Mouse (Mus musculus): ENCODE measurements around the gene Tacr2. TPM values are rescaled to one million over a fixed set of nuclear protein-coding genes. Genes with fewer than 3 reads are reported as not detected.
A peak's percentile ranks its signal among the peaks of the same experiment; 100 is the strongest.

Tacr2 gene
- polyA plus RNA-seq (2012; rRNA removed): 0.58 TPM in 1 of 2 replicates, not detected in the other

GRCm38 (mm10) chr10:62252000-62252488 is at the start of gene Tacr2:
Gene Tacr2 (plus strand): TSS chr10:62252438.
- 69% methylated on average over 12 of the region's 12 CpGs for WGBS
- TF ChIP-seq POLR2A (IDR thresholded peaks at IDR 0.05; ENCODE audit: low read depth, low read length): no peak
- no peak for TF ChIP-seq CTCF (conservative IDR thresholded peaks at IDR 0.05; ENCODE audit: insufficient read depth, insufficient read length, low read depth, low read length)
- no peak for DNase-seq
- H3K4me3 ChIP-seq (ENCODE audit: insufficient read depth, low read depth, low read length): no peak within 1 kb of the TSS
- H3K27ac ChIP-seq (ENCODE audit: insufficient read depth, low read depth, low read length): no peak within 1 kb of the TSS
- H3K36me3 ChIP-seq (ENCODE audit: control insufficient read depth, insufficient read depth, low read length): no peaks in the 10 kb centered on the region
- H3K27me3 ChIP-seq (replicated peaks; ENCODE audit: control insufficient read depth, insufficient read depth, low read length): no peaks in the 10 kb centered on the region
- no peaks in the 10 kb centered on the region for H3K4me1 ChIP-seq (ENCODE audit: control insufficient read depth, insufficient read depth, low read length)

GRCm38 (mm10) chr10:62202574-62202973 is 49.7 kb upstream of the Tacr2 start:
- H3K27ac ChIP-seq (ENCODE audit: insufficient read depth, low read depth, low read length): no peak overlapping the region
- no peaks in the 10 kb centered on the region for H3K36me3 ChIP-seq (ENCODE audit: control insufficient read depth, insufficient read depth, low read length)
- no peaks in the 10 kb centered on the region for H3K27me3 ChIP-seq (replicated peaks; ENCODE audit: control insufficient read depth, insufficient read depth, low read length)
- WGBS: 86% methylated on average over 6 of the region's 6 CpGs
- TF ChIP-seq POLR2A (IDR thresholded peaks at IDR 0.05; ENCODE audit: low read depth, low read length) (no peak), CTCF (conservative IDR thresholded peaks at IDR 0.05; ENCODE audit: insufficient read depth, insufficient read length, low read depth, low read length) (no peak)
- no peak for DNase-seq
- no peak overlapping the region for H3K4me3 ChIP-seq (ENCODE audit: insufficient read depth, low read depth, low read length)
- H3K4me1 ChIP-seq (ENCODE audit: control insufficient read depth, insufficient read depth, low read length): no peaks in the 10 kb centered on the region

- peak overlapping the region; percentile 71 for H3K27ac ChIP-seq (ENCODE audit: insufficient read depth, low read depth, low read length)
- DNase-seq: peak; percentile 75
- WGBS: 52% methylated on average over 10 of the region's 10 CpGs
Measured at GRCm38 (mm10) chr10:62208241-62208896, 43.9 kb upstream of the Tacr2 start.

GRCm38 (mm10) chr10:62211310-62211709 is 40.9 kb upstream of the Tacr2 start:
- no peak for DNase-seq
- H3K27me3 ChIP-seq (replicated peaks; ENCODE audit: control insufficient read depth, insufficient read depth, low read length): no peaks in the 10 kb centered on the region
- no peaks in the 10 kb centered on the region; the same call in 1 of the 2 replicates for H3K4me1 ChIP-seq (ENCODE audit: control insufficient read depth, insufficient read depth, low read length)
- H3K27ac ChIP-seq (ENCODE audit: insufficient read depth, low read depth, low read length): no peak overlapping the region
- WGBS: 64% methylated on average over 6 of the region's 6 CpGs
- no peaks in the 10 kb centered on the region for H3K36me3 ChIP-seq (ENCODE audit: control insufficient read depth, insufficient read depth, low read length)
- no peak overlapping the region for H3K4me3 ChIP-seq (ENCODE audit: insufficient read depth, low read depth, low read length)
- no peak for TF ChIP-seq POLR2A (IDR thresholded peaks at IDR 0.05; ENCODE audit: low read depth, low read length)
- TF ChIP-seq CTCF (conservative IDR thresholded peaks at IDR 0.05; ENCODE audit: insufficient read depth, insufficient read length, low read depth, low read length): no peak

More at GRCm38 (mm10) chr10:62208241-62208896, 43.9 kb upstream of the Tacr2 start:
- Histone ChIP-seq H3K4me3 (ENCODE audit: insufficient read depth, low read depth, low read length) (no peak overlapping the region), H3K36me3 (ENCODE audit: control insufficient read depth, insufficient read depth, low read length) (no peaks in the 10 kb centered on the region), H3K27me3 (replicated peaks; ENCODE audit: control insufficient read depth, insufficient read depth, low read length) (no peaks in the 10 kb centered on the region), H3K4me1 (ENCODE audit: control insufficient read depth, insufficient read depth, low read length) (no peaks in the 10 kb centered on the region; the same call in 1 of the 2 replicates)
- TF ChIP-seq POLR2A (IDR thresholded peaks at IDR 0.05; ENCODE audit: low read depth, low read length): no peak
- no peak for TF ChIP-seq CTCF (conservative IDR thresholded peaks at IDR 0.05; ENCODE audit: insufficient read depth, insufficient read length, low read depth, low read length)

GRCm38 (mm10) chr10:62215169-62215616 is 37.0 kb upstream of the Tacr2 start:
- Histone ChIP-seq H3K27me3 (replicated peaks; ENCODE audit: control insufficient read depth, insufficient read depth, low read length) (no peaks in the 10 kb centered on the region), H3K27ac (ENCODE audit: insufficient read depth, low read depth, low read length) (no peak overlapping the region), H3K36me3 (ENCODE audit: control insufficient read depth, insufficient read depth, low read length) (no peaks in the 10 kb centered on the region), H3K4me1 (ENCODE audit: control insufficient read depth, insufficient read depth, low read length) (peaks cover 9% of the 10 kb centered on the region; the same call in 1 of the 2 replicates), H3K4me3 (ENCODE audit: insufficient read depth, low read depth, low read length) (no peak overlapping the region)
- DNase-seq: no peak
- WGBS: 63% methylated on average over 5 of the region's 5 CpGs
- no peak for TF ChIP-seq POLR2A (IDR thresholded peaks at IDR 0.05; ENCODE audit: low read depth, low read length)
- TF ChIP-seq CTCF (conservative IDR thresholded peaks at IDR 0.05; ENCODE audit: insufficient read depth, insufficient read length, low read depth, low read length): no peak

- no peak for DNase-seq
- H3K4me1 ChIP-seq (ENCODE audit: control insufficient read depth, insufficient read depth, low read length): peaks cover 11% of the 10 kb centered on the region; the same call in 1 of the 2 replicates
- TF ChIP-seq POLR2A (IDR thresholded peaks at IDR 0.05; ENCODE audit: low read depth, low read length) (no peak), CTCF (conservative IDR thresholded peaks at IDR 0.05; ENCODE audit: insufficient read depth, insufficient read length, low read depth, low read length) (no peak)
- 92% methylated on average over 8 of the region's 8 CpGs for WGBS
- H3K4me3 ChIP-seq (ENCODE audit: insufficient read depth, low read depth, low read length): no peak overlapping the region
- H3K36me3 ChIP-seq (ENCODE audit: control insufficient read depth, insufficient read depth, low read length): no peaks in the 10 kb centered on the region
- no peak overlapping the region for H3K27ac ChIP-seq (ENCODE audit: insufficient read depth, low read depth, low read length)
- no peaks in the 10 kb centered on the region for H3K27me3 ChIP-seq (replicated peaks; ENCODE audit: control insufficient read depth, insufficient read depth, low read length)
Measured at GRCm38 (mm10) chr10:62215633-62216032, 36.6 kb upstream of the Tacr2 start.

GRCm38 (mm10) chr10:62216595-62216994 is 35.6 kb upstream of the Tacr2 start:
- Histone ChIP-seq H3K27ac (ENCODE audit: insufficient read depth, low read depth, low read length) (peak overlapping the region; percentile 56), H3K36me3 (ENCODE audit: control insufficient read depth, insufficient read depth, low read length) (no peaks in the 10 kb centered on the region), H3K27me3 (replicated peaks; ENCODE audit: control insufficient read depth, insufficient read depth, low read length) (no peaks in the 10 kb centered on the region), H3K4me3 (ENCODE audit: insufficient read depth, low read depth, low read length) (no peak overlapping the region), H3K4me1 (ENCODE audit: control insufficient read depth, insufficient read depth, low read length) (peaks cover 21% of the 10 kb centered on the region; the same call in 1 of the 2 replicates)
- WGBS: 40% methylated on average over 5 of the region's 5 CpGs
- no peak for DNase-seq
- TF ChIP-seq CTCF (conservative IDR thresholded peaks at IDR 0.05; ENCODE audit: insufficient read depth, insufficient read length, low read depth, low read length) (no peak), POLR2A (IDR thresholded peaks at IDR 0.05; ENCODE audit: low read depth, low read length) (no peak)
